Mouse (Mus musculus) ovary, postnatal 14 days (tissue): ENCODE data around the gene Slc6a2.

Source experiments
- DNase-seq: peaks from one replicate; pipeline ENCODE4 v3.0.0; 2022; ENCODE audit warnings: low spot score

Gene Slc6a2

DNA sequence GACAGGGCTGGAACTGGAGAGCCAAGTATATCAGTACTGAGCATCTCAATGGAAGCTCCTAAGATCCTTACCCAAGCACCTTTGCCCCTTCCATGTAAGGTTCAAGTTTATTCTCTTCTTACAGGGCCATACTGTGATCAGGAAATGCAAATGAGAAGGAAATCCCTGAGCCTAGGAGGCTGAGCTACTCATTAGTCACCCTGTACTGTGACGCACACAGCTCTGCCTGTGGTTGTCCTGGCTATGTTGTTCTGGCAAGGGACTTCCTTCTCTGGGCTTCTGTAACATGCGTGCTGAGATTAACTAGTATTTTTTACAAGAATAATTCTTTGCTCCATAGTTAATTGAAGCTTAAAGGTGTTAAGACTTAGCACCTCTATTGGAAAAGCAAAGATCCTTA is 70.8 kb downstream of the Slc6a2 start:
- DNase-seq: no peak

DNA sequence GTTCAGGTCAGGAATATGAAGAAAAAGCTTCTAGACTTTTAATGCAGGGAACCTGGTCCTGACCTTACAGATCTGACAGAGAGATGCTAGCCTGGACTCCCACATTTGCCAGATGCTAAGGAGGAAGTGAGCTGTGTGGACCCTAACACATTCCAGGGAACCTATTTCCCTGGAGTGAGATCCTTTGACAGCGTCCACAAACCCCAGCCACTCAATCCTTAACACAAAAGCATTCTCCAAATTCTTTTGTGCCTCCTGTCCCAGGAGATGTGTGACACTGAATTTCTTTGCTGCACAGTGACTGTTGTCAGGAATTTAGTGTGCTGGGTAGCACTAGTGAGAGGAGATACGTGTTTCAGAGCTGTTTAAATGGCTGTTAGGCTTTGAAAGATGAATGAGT is 79.0 kb downstream of the Slc6a2 start:
- DNase-seq: no peak

DNA sequence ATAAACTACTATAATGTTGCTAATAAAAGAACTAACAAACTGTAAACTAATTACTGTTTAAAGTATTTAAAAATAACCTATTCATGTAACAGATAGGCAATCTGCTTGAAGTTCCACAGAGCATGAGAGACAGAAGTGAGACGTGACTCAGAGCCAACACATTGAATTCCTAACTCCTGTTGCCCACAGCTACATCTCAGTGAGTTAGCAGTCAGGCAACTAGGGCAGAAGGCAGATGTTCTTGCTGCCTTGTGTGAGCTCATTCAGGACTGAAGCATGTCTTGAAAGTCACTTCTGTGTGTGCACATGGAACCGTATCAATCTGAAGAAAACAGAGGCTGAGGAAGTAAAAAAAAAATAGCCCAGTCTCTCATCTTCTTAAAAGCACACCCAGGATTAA is 80.4 kb downstream of the Slc6a2 start:
- DNase-seq: no peak

DNA sequence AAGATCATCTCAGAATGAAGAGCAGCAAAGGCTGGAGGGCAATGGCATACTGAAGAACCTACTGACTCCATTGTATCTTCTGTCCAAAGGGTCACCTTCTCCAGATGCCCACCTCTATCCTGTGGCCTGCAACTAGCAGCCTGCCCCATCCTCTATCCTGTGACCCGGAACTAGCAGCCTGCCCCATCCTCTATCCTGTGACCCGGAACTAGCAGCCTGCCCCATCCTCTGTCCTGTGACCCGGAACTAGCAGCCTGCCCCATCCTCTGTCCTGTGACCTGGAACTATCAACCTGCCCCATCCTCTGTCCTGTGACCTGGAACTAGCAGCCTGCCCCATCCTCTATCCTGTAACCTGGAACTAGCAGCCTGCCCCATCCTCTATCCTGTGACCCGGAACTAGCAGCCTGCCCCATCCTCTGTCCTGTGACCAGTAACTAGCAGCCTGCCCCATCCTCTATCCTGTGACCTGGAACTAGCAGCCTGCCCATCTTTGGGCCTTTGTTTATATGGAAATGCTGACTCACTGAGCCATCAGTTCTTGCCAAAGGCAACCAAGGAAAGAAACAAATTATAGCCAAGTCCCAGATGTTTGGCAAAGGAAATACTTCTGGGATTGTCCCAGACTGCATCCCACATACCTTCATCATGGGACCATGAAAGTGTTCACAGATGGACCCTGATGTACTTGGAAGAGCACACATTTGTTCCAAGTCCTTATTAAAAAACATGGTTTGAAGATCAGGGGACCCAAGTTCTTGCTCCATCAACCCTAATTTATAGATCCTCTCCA is 81.1 kb downstream of the Slc6a2 start:
- no peak for DNase-seq

DNA sequence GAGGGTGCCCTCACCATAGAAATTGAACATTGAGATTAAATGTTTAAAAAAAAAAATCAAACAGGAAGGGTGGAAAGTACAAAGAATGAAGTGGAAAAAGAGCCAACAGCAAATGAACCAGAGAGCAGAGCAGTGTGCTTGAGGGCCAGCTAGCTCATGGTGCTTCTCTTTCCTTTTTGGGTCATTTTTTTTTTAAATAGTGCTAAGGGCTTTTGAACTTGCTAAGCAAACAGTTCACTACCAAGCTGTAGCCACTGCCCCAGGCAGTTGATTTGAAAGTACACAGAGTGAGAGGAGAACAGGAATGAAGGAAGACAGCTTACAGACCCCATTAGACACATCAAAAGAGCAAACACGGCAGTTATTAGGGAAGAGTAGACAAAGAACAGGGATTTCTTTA is 83.2 kb downstream of the Slc6a2 start:
- DNase-seq: no peak

DNA sequence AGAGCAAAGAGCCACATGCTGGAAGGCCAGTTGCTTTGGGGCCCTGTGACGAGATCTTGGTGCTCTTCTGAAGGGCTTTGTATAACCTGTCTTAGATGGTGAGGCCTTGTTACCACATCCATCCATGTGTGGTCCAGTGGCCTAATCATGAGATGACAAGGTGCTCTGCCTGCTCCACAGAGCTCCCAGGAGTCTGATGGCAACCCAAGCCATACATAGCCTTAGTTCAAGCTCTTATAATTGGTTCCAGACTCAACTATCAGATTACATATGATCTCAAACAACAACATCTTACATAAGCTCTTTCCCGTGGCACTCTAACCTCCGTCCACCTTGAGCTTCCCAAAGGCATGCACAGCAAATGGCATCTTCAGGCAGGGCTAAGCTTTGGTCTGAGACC is 88.2 kb downstream of the Slc6a2 start, which contains the start of gene Ces1a:
TSS of gene Ces1a (minus strand) at position 101 of the 400 bp plus-strand sequence.
- DNase-seq: no peak

DNA sequence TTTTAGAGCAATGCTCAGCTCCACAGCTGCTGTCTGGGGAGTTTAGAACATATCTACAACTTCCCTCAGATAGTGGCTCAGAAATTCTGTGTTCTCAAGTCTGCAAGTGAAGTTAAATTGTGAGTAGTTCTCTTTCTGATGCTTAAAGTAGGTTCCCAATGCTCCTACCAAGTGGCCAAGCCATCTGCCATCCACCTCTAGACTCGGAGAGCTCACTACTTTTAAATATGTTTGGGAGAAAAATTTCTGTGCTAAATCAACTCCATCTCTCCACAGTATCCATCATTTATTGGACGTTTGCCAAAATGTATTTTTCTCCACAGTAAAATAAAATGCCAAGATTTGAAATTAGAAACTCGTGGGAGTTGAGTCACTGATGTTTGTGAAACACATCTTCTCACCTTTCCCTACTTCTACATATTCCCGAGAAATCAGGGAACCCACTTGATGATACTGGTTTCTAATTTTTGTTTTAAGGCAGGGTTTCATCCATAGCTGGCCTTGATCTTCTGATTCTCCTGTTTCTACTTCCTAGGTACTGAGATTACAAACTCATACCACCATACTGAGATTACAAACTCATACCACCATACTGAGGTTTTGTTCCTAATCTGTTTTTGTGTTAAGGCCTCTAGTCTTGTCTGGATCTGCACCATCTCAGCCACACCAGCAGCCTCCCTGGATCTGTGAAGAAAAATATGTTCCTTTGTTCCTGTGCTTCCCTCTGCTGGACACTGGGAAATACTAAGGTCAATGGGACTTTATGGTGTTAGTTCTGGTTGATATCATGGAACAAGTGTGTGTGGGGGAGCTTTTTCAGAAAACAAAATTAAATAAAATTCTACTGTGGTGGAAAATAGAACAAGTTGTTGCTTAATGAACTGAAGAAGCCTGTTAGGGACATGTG is 88.9 kb downstream of the Slc6a2 start:
- no peak for DNase-seq
